8 mouse cellular contexts compared by ENCODE assay signal in genomic region chr7:143005344-143006096, GRCm38 (mm10). TPM values are rescaled to one million over a fixed set of nuclear protein-coding genes. Genes with fewer than 3 reads are reported as not detected.
DNase-seq lines count a peak whose midpoint lies in the region; ATAC-seq lines count a peak whose summit lies in the region.
"Had no signal": no experiment of that assay in that cellular context is flagged by ENCODE, and none has a peak within 500 bp of the region (broad histone marks: within the 10 kb centered on the region; RNA-seq: fewer than 3 reads in every experiment).

No protein-coding gene starts in this region.

- H3K4me1 ChIP-seq in midbrain, embryonic 11.5 days (ENCODE audit: control insufficient read depth, insufficient read depth, low read length) = no peaks in the 10 kb centered on the region
- peaks cover 3% of the 10 kb centered on the region; the same call in 1 of the 2 replicates for H3K4me1 ChIP-seq in midbrain, embryonic 15.5 days
- peaks cover 21% of the 10 kb centered on the region for H3K4me1 ChIP-seq in embryonic facial prominence, embryonic 12.5 days
- peaks cover 95% of the 10 kb centered on the region for H3K4me1 ChIP-seq in megakaryocyte, embryonic 14.5 days

- no peak overlapping the region for H3K4me3 ChIP-seq in midbrain, embryonic 11.5 days (ENCODE audit: low read depth, low read length)
- H3K4me3 ChIP-seq in midbrain, embryonic 15.5 days = no peak overlapping the region
- H3K4me3 ChIP-seq in embryonic facial prominence, embryonic 12.5 days = no peak overlapping the region
- H3K4me3 ChIP-seq in megakaryocyte, embryonic 14.5 days (replicated peaks) = peak overlapping the region; percentile 94

- ATAC-seq in midbrain, embryonic 11.5 days (ENCODE audit: low FRiP score) = no peak
- no peak for ATAC-seq in midbrain, embryonic 15.5 days (replicated peaks)
- no peak for ATAC-seq in embryonic facial prominence, embryonic 12.5 days (ENCODE audit: insufficient number of reproducible peaks, insufficient read depth, low FRiP score, low TSS enrichment)

- no peak overlapping the region for H3K9ac ChIP-seq in midbrain, embryonic 11.5 days (ENCODE audit: low read length)
- no peak overlapping the region for H3K9ac ChIP-seq in midbrain, embryonic 15.5 days
- no peak overlapping the region for H3K9ac ChIP-seq in embryonic facial prominence, embryonic 12.5 days

- H3K4me2 ChIP-seq in midbrain, embryonic 11.5 days = no peak overlapping the region
- H3K4me2 ChIP-seq in midbrain, embryonic 15.5 days = no peak overlapping the region
- no peak overlapping the region for H3K4me2 ChIP-seq in embryonic facial prominence, embryonic 12.5 days (replicated peaks)

- no peaks in the 10 kb centered on the region for H3K9me3 ChIP-seq in midbrain, embryonic 11.5 days (ENCODE audit: control insufficient read depth, low read length)
- no peaks in the 10 kb centered on the region for H3K9me3 ChIP-seq in midbrain, embryonic 15.5 days
- no peaks in the 10 kb centered on the region for H3K9me3 ChIP-seq in embryonic facial prominence, embryonic 12.5 days
- H3K9me3 ChIP-seq in megakaryocyte, embryonic 14.5 days = no peaks in the 10 kb centered on the region

- 83% methylated on average over 6 of the region's 6 CpGs for WGBS in midbrain, embryonic 11.5 days
- WGBS in midbrain, embryonic 15.5 days = 91% methylated on average over 6 of the region's 6 CpGs
- 91% methylated on average over 6 of the region's 6 CpGs for WGBS in embryonic facial prominence, embryonic 12.5 days

- H3K27ac ChIP-seq in midbrain, embryonic 11.5 days (ENCODE audit: low read depth, low read length) = no peak overlapping the region
- no peak overlapping the region for H3K27ac ChIP-seq in midbrain, embryonic 15.5 days
- 0 out of 2 replicates have a peak overlapping the region, but pooled peaks have one; percentile 9 for H3K27ac ChIP-seq in embryonic facial prominence, embryonic 12.5 days

- DNase-seq in midbrain, embryonic 11.5 days (ENCODE audit: low spot score, missing footprints) = peak; percentile 21
- no peak for DNase-seq in frontal cortex, postnatal 14 days (ENCODE audit: low spot score in 2 of 2)
- no peak for DNase-seq in embryo, embryonic 9.5 days (ENCODE audit: extremely low spot score)
- no peak for DNase-seq in layer of hippocampus, adult 9-11 months

- H3K27me3 ChIP-seq in midbrain, embryonic 11.5 days (ENCODE audit: control insufficient read depth, insufficient read depth, low read length) = no peaks in the 10 kb centered on the region
- H3K27me3 ChIP-seq in midbrain, embryonic 15.5 days (replicated peaks) = no peaks in the 10 kb centered on the region
- no peaks in the 10 kb centered on the region for H3K27me3 ChIP-seq in embryonic facial prominence, embryonic 12.5 days
- H3K27me3 ChIP-seq in megakaryocyte, embryonic 14.5 days (replicated peaks) = no peaks in the 10 kb centered on the region

- H3K36me3 ChIP-seq in midbrain, embryonic 11.5 days (ENCODE audit: control insufficient read depth, insufficient read depth, low read length) = no peaks in the 10 kb centered on the region
- no peaks in the 10 kb centered on the region for H3K36me3 ChIP-seq in midbrain, embryonic 15.5 days (replicated peaks)
- no peaks in the 10 kb centered on the region for H3K36me3 ChIP-seq in embryonic facial prominence, embryonic 12.5 days
- H3K36me3 ChIP-seq in megakaryocyte, embryonic 14.5 days (replicated peaks; ENCODE audit: low read length) = peaks cover 36% of the 10 kb centered on the region

RNA-seq across cellular contexts. Expression of gene Tspan32, which starts 0.7 kb away (rescaled TPM):
- polyA plus RNA-seq in midbrain, embryonic 11.5 days (2014; fragmentation: Nextera tagmentation; extraction: Ambion mirVana) = 5.0 and 6.2 TPM in 2 replicates
- polyA plus RNA-seq in midbrain, embryonic 15.5 days (2015; fragmentation: Nextera tagmentation; extraction: Ambion mirVana) = 0.66 and 0.97 TPM in 2 replicates
- 1.9 and 3.3 TPM in 2 replicates for polyA plus RNA-seq in embryonic facial prominence, embryonic 12.5 days (2016; fragmentation: Nextera tagmentation; extraction: Ambion mirVana)
- polyA plus RNA-seq in megakaryocyte, embryonic 14.5 days (2012; ENCODE audit: insufficient read depth, low replicate concordance) = 109 and 119 TPM in 2 replicates

RNA-seq across cellular contexts. Expression of gene Ascl2, which starts 36.5 kb away (rescaled TPM):
- 0.38 and 0.65 TPM in 2 replicates for polyA plus RNA-seq in midbrain, embryonic 11.5 days (2014; fragmentation: Nextera tagmentation; extraction: Ambion mirVana)
- 0.20 and 0.58 TPM in 2 replicates for polyA plus RNA-seq in midbrain, embryonic 15.5 days (2015; fragmentation: Nextera tagmentation; extraction: Ambion mirVana)
- polyA plus RNA-seq in embryonic facial prominence, embryonic 12.5 days (2016; fragmentation: Nextera tagmentation; extraction: Ambion mirVana) = 0.29 and 0.51 TPM in 2 replicates
- polyA plus RNA-seq in megakaryocyte, embryonic 14.5 days (2012; ENCODE audit: insufficient read depth, low replicate concordance) = 2.4 and 6.3 TPM in 2 replicates
- polyA plus RNA-seq: liver, adult 2 months had no signal

RNA-seq across cellular contexts. Expression of gene Cd81, which starts 47.0 kb away (rescaled TPM):
- polyA plus RNA-seq in midbrain, embryonic 11.5 days (2014; fragmentation: Nextera tagmentation; extraction: Ambion mirVana) = 256 and 276 TPM in 2 replicates
- polyA plus RNA-seq in midbrain, embryonic 15.5 days (2015; fragmentation: Nextera tagmentation; extraction: Ambion mirVana) = 374 and 398 TPM in 2 replicates
- polyA plus RNA-seq in embryonic facial prominence, embryonic 12.5 days (2016; fragmentation: Nextera tagmentation; extraction: Ambion mirVana) = 318 and 332 TPM in 2 replicates
- polyA plus RNA-seq in megakaryocyte, embryonic 14.5 days (2012; ENCODE audit: insufficient read depth, low replicate concordance) = 774 and 1,679 TPM in 2 replicates

Comparison
In these comparisons a context has a peak if more than half of its experiments do, and no peak if none do; other contexts are left out.
1. RNA of gene Tspan32, which starts 0.7 kb away (polyA plus RNA-seq): 109 to 119 TPM in megakaryocyte, embryonic 14.5 days; 5.0 to 6.2 TPM in midbrain, embryonic 11.5 days, 1.9 to 3.3 TPM in embryonic facial prominence, embryonic 12.5 days and 0.66 to 0.97 TPM in midbrain, embryonic 15.5 days; every median in the first group is over 10 times any median in the second.